Mouse (Mus musculus): ENCODE measurements at regions not wholly inside any gene's neighbourhood (a gene's known extent, or its start where the extent isn't known, plus 50 kb on each side); places are given as distances from the start of the nearest gene placed in this dataset.
A peak's percentile ranks its signal among the peaks of the same experiment; 100 is the strongest.

GRCm38 (mm10) chr3:81563858-81564756 lies 368.3 kb upstream of the Ctso start:
- 84% methylated on average over 7 of the region's 7 CpGs for WGBS
- DNase-seq (ENCODE audit: low spot score) (no peak), ATAC-seq (replicated peaks; ENCODE audit: low FRiP score) (no peak)
- no peak overlapping the region for H3K9ac ChIP-seq (ENCODE audit: low read length)
- no peaks in the 10 kb centered on the region for H3K36me3 ChIP-seq (ENCODE audit: control insufficient read depth, insufficient read depth, low read length)
- H3K4me1 ChIP-seq (replicated peaks; ENCODE audit: control insufficient read depth, insufficient read depth, low read length), result no peaks in the 10 kb centered on the region
- H3K27me3 ChIP-seq (ENCODE audit: control insufficient read depth, insufficient read depth, low read length), result no peaks in the 10 kb centered on the region
- no peak overlapping the region for H3K4me2 ChIP-seq (ENCODE audit: low read depth, low read length, severe bottlenecking)
- H3K27ac ChIP-seq (ENCODE audit: low read depth, low read length), result no peak overlapping the region
- no peak overlapping the region for H3K4me3 ChIP-seq (ENCODE audit: low read depth, low read length)
- H3K9me3 ChIP-seq (ENCODE audit: control insufficient read depth, low read length), result no peaks in the 10 kb centered on the region

- 62% methylated on average over 1 of the region's 1 CpGs for WGBS
- no peak for ATAC-seq (replicated peaks; ENCODE audit: low FRiP score)
Observed at GRCm38 (mm10) chr3:81564757-81565063, 367.7 kb upstream of the Ctso start.

GRCm38 (mm10) chr3:81583387-81584027 lies 348.9 kb upstream of the Ctso start:
- H3K36me3 ChIP-seq (ENCODE audit: control insufficient read depth, insufficient read depth, low read length), result no peaks in the 10 kb centered on the region
- H3K4me2 ChIP-seq (ENCODE audit: low read depth, low read length, severe bottlenecking), result no peak overlapping the region
- H3K4me1 ChIP-seq (replicated peaks; ENCODE audit: control insufficient read depth, insufficient read depth, low read length), result no peaks in the 10 kb centered on the region
- 77% methylated on average over 7 of the region's 7 CpGs for WGBS
- ATAC-seq (replicated peaks; ENCODE audit: low FRiP score), result no peak
- H3K27me3 ChIP-seq (ENCODE audit: control insufficient read depth, insufficient read depth, low read length), result no peaks in the 10 kb centered on the region
- H3K9me3 ChIP-seq (ENCODE audit: control insufficient read depth, low read length), result no peaks in the 10 kb centered on the region
- DNase-seq (ENCODE audit: low spot score), result no peak
- no peak overlapping the region for H3K9ac ChIP-seq (ENCODE audit: low read length)
- no peak overlapping the region for H3K27ac ChIP-seq (ENCODE audit: low read depth, low read length)
- no peak overlapping the region for H3K4me3 ChIP-seq (ENCODE audit: low read depth, low read length)

More at GRCm38 (mm10) chr3:81564757-81565063, 367.7 kb upstream of the Ctso start:
- Histone ChIP-seq H3K4me1 (replicated peaks; ENCODE audit: control insufficient read depth, insufficient read depth, low read length) (no peaks in the 10 kb centered on the region), H3K27ac (ENCODE audit: low read depth, low read length) (no peak overlapping the region), H3K27me3 (ENCODE audit: control insufficient read depth, insufficient read depth, low read length) (no peaks in the 10 kb centered on the region), H3K36me3 (ENCODE audit: control insufficient read depth, insufficient read depth, low read length) (no peaks in the 10 kb centered on the region), H3K4me2 (ENCODE audit: low read depth, low read length, severe bottlenecking) (no peak overlapping the region), H3K9me3 (ENCODE audit: control insufficient read depth, low read length) (no peaks in the 10 kb centered on the region), H3K9ac (ENCODE audit: low read length) (no peak overlapping the region), H3K4me3 (ENCODE audit: low read depth, low read length) (no peak overlapping the region)
- DNase-seq (ENCODE audit: low spot score), result no peak

- no peaks in the 10 kb centered on the region for H3K4me1 ChIP-seq (replicated peaks; ENCODE audit: control insufficient read depth, insufficient read depth, low read length)
- ATAC-seq (replicated peaks; ENCODE audit: low FRiP score) (no peak), DNase-seq (ENCODE audit: low spot score) (no peak)
- 76% methylated on average over 3 of the region's 3 CpGs for WGBS
- no peaks in the 10 kb centered on the region for H3K9me3 ChIP-seq (ENCODE audit: control insufficient read depth, low read length)
- H3K36me3 ChIP-seq (ENCODE audit: control insufficient read depth, insufficient read depth, low read length), result no peaks in the 10 kb centered on the region
- no peak overlapping the region for H3K9ac ChIP-seq (ENCODE audit: low read length)
- no peaks in the 10 kb centered on the region for H3K27me3 ChIP-seq (ENCODE audit: control insufficient read depth, insufficient read depth, low read length)
- H3K27ac ChIP-seq (ENCODE audit: low read depth, low read length), result no peak overlapping the region
- no peak overlapping the region for H3K4me3 ChIP-seq (ENCODE audit: low read depth, low read length)
- no peak overlapping the region for H3K4me2 ChIP-seq (ENCODE audit: low read depth, low read length, severe bottlenecking)
Observed at GRCm38 (mm10) chr3:81589109-81589508, 343.3 kb upstream of the Ctso start.

- Histone ChIP-seq H3K4me2 (ENCODE audit: low read depth, low read length, severe bottlenecking) (no peak overlapping the region), H3K9me3 (ENCODE audit: control insufficient read depth, low read length) (no peaks in the 10 kb centered on the region), H3K36me3 (ENCODE audit: control insufficient read depth, insufficient read depth, low read length) (no peaks in the 10 kb centered on the region), H3K4me3 (ENCODE audit: low read depth, low read length) (no peak overlapping the region), H3K27me3 (ENCODE audit: control insufficient read depth, insufficient read depth, low read length) (no peaks in the 10 kb centered on the region), H3K4me1 (replicated peaks; ENCODE audit: control insufficient read depth, insufficient read depth, low read length) (no peaks in the 10 kb centered on the region), H3K27ac (ENCODE audit: low read depth, low read length) (no peak overlapping the region), H3K9ac (ENCODE audit: low read length) (no peak overlapping the region)
- DNase-seq (ENCODE audit: low spot score) (no peak), ATAC-seq (replicated peaks; ENCODE audit: low FRiP score) (no peak)
- 61% methylated on average over 2 of the region's 2 CpGs for WGBS
Observed at GRCm38 (mm10) chr3:81629157-81629556, 303.2 kb upstream of the Ctso start.

GRCm38 (mm10) chr3:81658490-81658889 lies 273.9 kb upstream of the Ctso start:
- DNase-seq (ENCODE audit: low spot score), result no peak
- Histone ChIP-seq H3K27me3 (ENCODE audit: control insufficient read depth, insufficient read depth, low read length) (no peaks in the 10 kb centered on the region), H3K4me1 (replicated peaks; ENCODE audit: control insufficient read depth, insufficient read depth, low read length) (no peaks in the 10 kb centered on the region; the same call in 1 of the 2 replicates), H3K36me3 (ENCODE audit: control insufficient read depth, insufficient read depth, low read length) (no peaks in the 10 kb centered on the region), H3K9ac (ENCODE audit: low read length) (no peak overlapping the region), H3K4me3 (ENCODE audit: low read depth, low read length) (no peak overlapping the region), H3K9me3 (ENCODE audit: control insufficient read depth, low read length) (no peaks in the 10 kb centered on the region), H3K4me2 (ENCODE audit: low read depth, low read length, severe bottlenecking) (no peak overlapping the region), H3K27ac (ENCODE audit: low read depth, low read length) (no peak overlapping the region)
- ATAC-seq (replicated peaks; ENCODE audit: low FRiP score), result no peak
- 40% methylated on average over 3 of the region's 3 CpGs for WGBS

GRCm38 (mm10) chr3:81661620-81662019 lies 270.8 kb upstream of the Ctso start:
- WGBS, result 37% methylated on average over 1 of the region's 1 CpGs
- peak; percentile 72 for ATAC-seq (replicated peaks; ENCODE audit: low FRiP score)

GRCm38 (mm10) chr3:81666262-81666661 lies 266.1 kb upstream of the Ctso start:
- H3K27me3 ChIP-seq (ENCODE audit: control insufficient read depth, insufficient read depth, low read length), result no peaks in the 10 kb centered on the region
- no peak overlapping the region for H3K4me2 ChIP-seq (ENCODE audit: low read depth, low read length, severe bottlenecking)
- 62% methylated on average over 2 of the region's 2 CpGs for WGBS
- no peak overlapping the region for H3K4me3 ChIP-seq (ENCODE audit: low read depth, low read length)
- no peak for DNase-seq (ENCODE audit: low spot score)
- H3K36me3 ChIP-seq (ENCODE audit: control insufficient read depth, insufficient read depth, low read length), result no peaks in the 10 kb centered on the region
- ATAC-seq (replicated peaks; ENCODE audit: low FRiP score), result no peak
- H3K4me1 ChIP-seq (replicated peaks; ENCODE audit: control insufficient read depth, insufficient read depth, low read length), result no peaks in the 10 kb centered on the region; the same call in 1 of the 2 replicates
- no peak overlapping the region for H3K9ac ChIP-seq (ENCODE audit: low read length)
- H3K27ac ChIP-seq (ENCODE audit: low read depth, low read length), result no peak overlapping the region
- H3K9me3 ChIP-seq (ENCODE audit: control insufficient read depth, low read length), result no peaks in the 10 kb centered on the region

More at GRCm38 (mm10) chr3:81661620-81662019, 270.8 kb upstream of the Ctso start:
- DNase-seq (ENCODE audit: low spot score), result no peak
- Histone ChIP-seq H3K27me3 (ENCODE audit: control insufficient read depth, insufficient read depth, low read length) (no peaks in the 10 kb centered on the region), H3K36me3 (ENCODE audit: control insufficient read depth, insufficient read depth, low read length) (no peaks in the 10 kb centered on the region), H3K4me3 (ENCODE audit: low read depth, low read length) (no peak overlapping the region), H3K4me2 (ENCODE audit: low read depth, low read length, severe bottlenecking) (no peak overlapping the region), H3K9ac (ENCODE audit: low read length) (no peak overlapping the region), H3K27ac (ENCODE audit: low read depth, low read length) (no peak overlapping the region), H3K4me1 (replicated peaks; ENCODE audit: control insufficient read depth, insufficient read depth, low read length) (no peaks in the 10 kb centered on the region; the same call in 1 of the 2 replicates), H3K9me3 (ENCODE audit: control insufficient read depth, low read length) (no peaks in the 10 kb centered on the region)

Data from forebrain, embryonic 11.5 days (tissue).